Mouse (Mus musculus): ENCODE measurements around the gene Ubc.
A peak's percentile ranks its signal among the peaks of the same experiment; 100 is the strongest.

Ubc gene

GRCm38 (mm10) chr5:125381954-125382672 lies 7.9 kb downstream of the Ubc start:
- no peak for DNase-seq

- DNase-seq = no peak
These were observed 11.1 kb downstream of the Ubc start for GRCm38 (mm10) chr5:125378919-125379318.

GRCm38 (mm10) chr5:125377214-125377613 lies 12.8 kb downstream of the Ubc start:
- DNase-seq = peak; percentile 64

GRCm38 (mm10) chr5:125375871-125376270 lies 14.1 kb downstream of the Ubc start:
- no peak for DNase-seq

- DNase-seq = no peak
These were observed 18.0 kb downstream of the Ubc start for GRCm38 (mm10) chr5:125372027-125372426.

- DNase-seq = no peak
These were observed 18.9 kb downstream of the Ubc start for GRCm38 (mm10) chr5:125370950-125371693.

GRCm38 (mm10) chr5:125368568-125368967 lies 21.4 kb downstream of the Ubc start:
- peak; percentile 71 for DNase-seq

GRCm38 (mm10) chr5:125368156-125368555 lies 21.8 kb downstream of the Ubc start:
- DNase-seq = no peak

GRCm38 (mm10) chr5:125364851-125365429 lies 25.1 kb downstream of the Ubc start:
- no peak for DNase-seq

GRCm38 (mm10) chr5:125363894-125364293 lies 26.1 kb downstream of the Ubc start:
- no peak for DNase-seq

- DNase-seq = no peak
These were observed 29.0 kb downstream of the Ubc start for GRCm38 (mm10) chr5:125360981-125361510.

- DNase-seq = no peak
These were observed 29.4 kb downstream of the Ubc start for GRCm38 (mm10) chr5:125360566-125360965.

GRCm38 (mm10) chr5:125358270-125358608 lies 31.8 kb downstream of the Ubc start:
- DNase-seq = no peak

GRCm38 (mm10) chr5:125357543-125358269 lies 32.3 kb downstream of the Ubc start:
- DNase-seq = no peak

- no peak for DNase-seq
These were observed 34.4 kb downstream of the Ubc start for GRCm38 (mm10) chr5:125355650-125356049.

- no peak for DNase-seq
These were observed 35.0 kb downstream of the Ubc start for GRCm38 (mm10) chr5:125354885-125355492.

- DNase-seq = no peak
These were observed 37.2 kb downstream of the Ubc start for GRCm38 (mm10) chr5:125352781-125353294.

GRCm38 (mm10) chr5:125351939-125352338 lies 38.1 kb downstream of the Ubc start:
- DNase-seq = no peak

- no peak for DNase-seq
These were observed 38.9 kb downstream of the Ubc start for GRCm38 (mm10) chr5:125351057-125351456.

GRCm38 (mm10) chr5:125349391-125349790 lies 40.6 kb downstream of the Ubc start:
- no peak for DNase-seq

- DNase-seq = peak; percentile 64
These were observed 41.5 kb downstream of the Ubc start for GRCm38 (mm10) chr5:125348487-125348886.

GRCm38 (mm10) chr5:125348067-125348466 lies 41.9 kb downstream of the Ubc start:
- no peak for DNase-seq
